Mouse (Mus musculus): Measurements from ENCODE around the gene Mt3. TPM values are rescaled to one million over a fixed set of nuclear protein-coding genes. Genes with fewer than 3 reads are reported as not detected.
"Not testable (repeated sequence)": the region's sequence is repeated elsewhere in the genome, so short reads cannot be mapped to it uniquely, and the experiment has no call there.

Mt3 gene
- polyA plus RNA-seq, 1 experiment from 2014 or later: 14.1 TPM

DNA sequence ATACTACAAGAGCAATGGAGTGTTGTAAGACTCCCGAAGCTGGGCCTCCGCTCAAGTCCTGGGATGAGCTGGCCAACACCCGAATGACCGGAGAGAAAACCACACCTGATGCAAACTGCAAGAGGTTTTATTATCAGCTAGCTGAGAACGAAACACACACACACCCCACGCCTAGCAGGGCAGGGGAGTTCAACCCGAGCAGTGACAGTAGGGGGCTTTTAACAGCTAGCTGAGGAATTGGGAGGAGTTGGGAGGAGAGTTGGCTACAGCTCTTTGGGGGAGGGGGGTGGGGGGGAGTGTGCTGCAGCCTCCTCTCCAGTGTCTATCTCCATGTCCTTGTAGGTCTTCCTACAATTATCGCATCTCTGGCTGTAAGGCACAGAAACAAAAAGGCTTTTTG lies 13.4 kb downstream of the Mt3 start:
- H3K4me2 ChIP-seq (ENCODE audit: low read depth, low read length); H3K4me1 ChIP-seq (ENCODE audit: control insufficient read depth, insufficient read depth, low read length); H3K4me3 ChIP-seq (ENCODE audit: low read depth, low read length); H3K36me3 ChIP-seq (ENCODE audit: control insufficient read depth, insufficient read depth, low read length); ATAC-seq (ENCODE audit: low read depth); DNase-seq (ENCODE audit: low spot score); H3K27ac ChIP-seq (replicated peaks; ENCODE audit: low read depth, low read length); H3K9me3 ChIP-seq (ENCODE audit: control insufficient read depth, low read length); H3K27me3 ChIP-seq (replicated peaks; ENCODE audit: control insufficient read depth, insufficient read depth, low read length); H3K9ac ChIP-seq (ENCODE audit: low read depth, low read length): not testable (repeated sequence)
- WGBS: 75% methylated on average over 8 of the region's 8 CpGs

DNA sequence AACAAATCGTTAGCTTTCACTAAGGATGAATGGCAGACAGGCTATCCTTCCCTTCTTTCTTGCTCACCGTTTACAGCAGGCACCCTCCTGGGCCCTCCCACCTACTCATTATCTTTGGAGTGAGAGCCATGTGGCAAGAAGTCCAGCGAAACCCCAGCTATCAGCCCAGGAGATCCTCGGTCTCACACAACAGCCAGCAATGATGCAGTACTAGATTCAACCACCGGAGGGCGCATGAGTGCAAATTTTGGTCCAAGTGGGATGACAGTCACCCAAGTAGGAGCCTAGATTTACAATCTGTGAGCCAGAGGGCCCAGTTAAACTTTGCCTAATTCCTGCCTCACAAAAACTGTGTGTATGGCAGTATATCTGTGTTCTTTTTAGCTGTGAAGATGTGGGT lies 14.8 kb downstream of the Mt3 start:
- DNase-seq (ENCODE audit: low spot score): peak; percentile 73
- 4% methylated on average over 6 of the region's 6 CpGs for WGBS
- peaks cover 19% of the 10 kb centered on the region for H3K27me3 ChIP-seq (replicated peaks; ENCODE audit: control insufficient read depth, insufficient read depth, low read length)
- ATAC-seq (ENCODE audit: low read depth): peak; percentile 77; the same call in 1 of the 2 replicates
- H3K4me2 ChIP-seq (ENCODE audit: low read depth, low read length): peak overlapping the region; percentile 30
- no peaks in the 10 kb centered on the region for H3K36me3 ChIP-seq (ENCODE audit: control insufficient read depth, insufficient read depth, low read length)
- H3K4me3 ChIP-seq (ENCODE audit: low read depth, low read length): no peak overlapping the region
- H3K9ac ChIP-seq (ENCODE audit: low read depth, low read length): 0 out of 2 replicates have a peak overlapping the region, but pooled peaks have one; percentile 38
- H3K27ac ChIP-seq (replicated peaks; ENCODE audit: low read depth, low read length): no peak overlapping the region
- H3K4me1 ChIP-seq (ENCODE audit: control insufficient read depth, insufficient read depth, low read length): no peaks in the 10 kb centered on the region
- no peaks in the 10 kb centered on the region for H3K9me3 ChIP-seq (ENCODE audit: control insufficient read depth, low read length)

GRCm38 (mm10) chr8:94169547-94169946 lies 17.1 kb downstream of the Mt3 start:
- DNase-seq (ENCODE audit: low spot score): no peak
- Histone ChIP-seq H3K4me1 (ENCODE audit: control insufficient read depth, insufficient read depth, low read length) (no peaks in the 10 kb centered on the region; the same call in 1 of the 2 replicates), H3K27ac (replicated peaks; ENCODE audit: low read depth, low read length) (no peak overlapping the region), H3K27me3 (replicated peaks; ENCODE audit: control insufficient read depth, insufficient read depth, low read length) (peaks cover 42% of the 10 kb centered on the region), H3K36me3 (ENCODE audit: control insufficient read depth, insufficient read depth, low read length) (no peaks in the 10 kb centered on the region), H3K9ac (ENCODE audit: low read depth, low read length) (no peak overlapping the region), H3K4me2 (ENCODE audit: low read depth, low read length) (no peak overlapping the region), H3K4me3 (ENCODE audit: low read depth, low read length) (no peak overlapping the region), H3K9me3 (ENCODE audit: control insufficient read depth, low read length) (no peaks in the 10 kb centered on the region)
- no peak for ATAC-seq (ENCODE audit: low read depth)
- 83% methylated on average over 5 of the region's 5 CpGs for WGBS

DNA sequence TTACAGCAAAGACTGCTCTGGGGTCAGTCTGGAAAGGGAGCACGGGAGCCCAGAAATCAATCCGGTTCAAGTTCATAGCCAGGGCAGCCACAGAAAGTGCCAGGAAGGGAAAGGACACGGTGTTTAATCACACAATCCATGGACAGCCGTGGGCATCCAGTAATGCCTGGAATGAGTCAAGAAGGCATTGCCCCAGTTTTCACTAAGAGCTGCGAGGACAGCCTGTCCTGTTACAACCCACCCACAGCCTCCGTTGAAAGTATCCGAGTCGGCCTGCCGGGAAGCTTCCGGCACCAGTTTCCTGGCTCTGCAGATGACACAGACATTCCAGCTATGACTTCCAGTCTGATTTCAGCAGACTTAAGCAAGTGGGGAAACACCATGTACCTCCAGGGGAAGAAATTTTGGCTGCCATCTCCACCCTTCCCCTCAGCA lies 18.9 kb downstream of the Mt3 start:
- Histone ChIP-seq H3K4me2 (ENCODE audit: low read depth, low read length) (peak overlapping the region; percentile 91), H3K27me3 (replicated peaks; ENCODE audit: control insufficient read depth, insufficient read depth, low read length) (peaks cover 58% of the 10 kb centered on the region), H3K4me3 (ENCODE audit: low read depth, low read length) (peak overlapping the region; percentile 47), H3K9ac (ENCODE audit: low read depth, low read length) (no peak overlapping the region), H3K27ac (replicated peaks; ENCODE audit: low read depth, low read length) (no peak overlapping the region), H3K4me1 (ENCODE audit: control insufficient read depth, insufficient read depth, low read length) (no peaks in the 10 kb centered on the region; the same call in 1 of the 2 replicates), H3K36me3 (ENCODE audit: control insufficient read depth, insufficient read depth, low read length) (no peaks in the 10 kb centered on the region), H3K9me3 (ENCODE audit: control insufficient read depth, low read length) (no peaks in the 10 kb centered on the region)
- ATAC-seq (ENCODE audit: low read depth): no peak
- DNase-seq (ENCODE audit: low spot score): no peak
- 32% methylated on average over 10 of the region's 10 CpGs for WGBS

- ATAC-seq (ENCODE audit: low read depth) (peak; percentile 81), DNase-seq (ENCODE audit: low spot score) (peak; percentile 58)
- Histone ChIP-seq H3K4me3 (ENCODE audit: low read depth, low read length) (peak within 1 kb of the TSS; percentile 47), H3K36me3 (ENCODE audit: control insufficient read depth, insufficient read depth, low read length) (no peaks in the 10 kb centered on the region), H3K27ac (replicated peaks; ENCODE audit: low read depth, low read length) (no peak within 1 kb of the TSS), H3K27me3 (replicated peaks; ENCODE audit: control insufficient read depth, insufficient read depth, low read length) (peaks cover 64% of the 10 kb centered on the region), H3K9me3 (ENCODE audit: control insufficient read depth, low read length) (no peaks in the 10 kb centered on the region), H3K4me2 (ENCODE audit: low read depth, low read length) (peak within 1 kb of the TSS; percentile 91), H3K4me1 (ENCODE audit: control insufficient read depth, insufficient read depth, low read length) (no peaks in the 10 kb centered on the region; the same call in 1 of the 2 replicates), H3K9ac (ENCODE audit: low read depth, low read length) (peak within 1 kb of the TSS; percentile 41; the same call in 1 of the 2 replicates)
- 3% methylated on average over 25 of the region's 56 CpGs for WGBS
These were observed 19.8 kb downstream of the Mt3 start, which contains the start of gene Mt2 for GRCm38 (mm10) chr8:94172075-94172808. Gene Mt2, plus strand, starts transcription at chr8:94172664.

GRCm38 (mm10) chr8:94172809-94173732 lies 20.7 kb downstream of the Mt3 start:
- WGBS: under 1% methylated on average over 39 of the region's 39 CpGs
- Histone ChIP-seq H3K4me1 (ENCODE audit: control insufficient read depth, insufficient read depth, low read length) (no peaks in the 10 kb centered on the region; the same call in 1 of the 2 replicates), H3K27ac (replicated peaks; ENCODE audit: low read depth, low read length) (no peak overlapping the region), H3K9ac (ENCODE audit: low read depth, low read length) (peak overlapping the region; percentile 41; the same call in 1 of the 2 replicates), H3K36me3 (ENCODE audit: control insufficient read depth, insufficient read depth, low read length) (no peaks in the 10 kb centered on the region), H3K4me3 (ENCODE audit: low read depth, low read length) (peak overlapping the region; percentile 47), H3K27me3 (replicated peaks; ENCODE audit: control insufficient read depth, insufficient read depth, low read length) (peaks cover 69% of the 10 kb centered on the region), H3K9me3 (ENCODE audit: control insufficient read depth, low read length) (no peaks in the 10 kb centered on the region), H3K4me2 (ENCODE audit: low read depth, low read length) (peak overlapping the region; percentile 91)
- ATAC-seq (ENCODE audit: low read depth): peak; percentile 42
- no peak for DNase-seq (ENCODE audit: low spot score)

DNA sequence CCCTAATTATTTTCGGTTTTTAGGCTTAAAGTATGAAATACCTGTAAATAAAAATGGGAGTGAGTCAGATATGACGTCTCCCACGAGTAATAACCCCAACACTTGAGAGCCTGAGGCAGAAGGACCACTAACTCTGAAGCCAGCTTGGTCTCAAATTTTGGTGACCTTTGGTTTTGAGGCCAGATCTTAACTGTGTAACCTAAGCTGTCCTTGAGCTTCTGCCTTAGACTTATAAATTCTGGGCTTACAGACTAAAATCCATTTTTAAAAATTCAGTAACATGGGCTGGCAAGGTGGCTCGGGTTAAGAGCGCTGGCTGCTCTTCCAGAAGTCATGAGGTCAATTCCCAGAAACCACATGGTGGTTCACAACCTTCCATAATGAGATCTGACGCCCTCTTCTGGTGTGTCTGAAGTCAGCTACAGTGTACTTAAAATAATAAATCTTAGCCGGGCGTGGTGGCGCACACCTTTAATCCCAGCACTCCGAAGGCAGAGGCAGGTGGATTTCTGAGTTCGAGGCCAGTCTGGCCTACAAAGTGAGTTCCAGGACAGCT lies 21.5 kb downstream of the Mt3 start:
- Histone ChIP-seq H3K36me3 (ENCODE audit: control insufficient read depth, insufficient read depth, low read length) (no peaks in the 10 kb centered on the region), H3K27ac (replicated peaks; ENCODE audit: low read depth, low read length) (no peak overlapping the region), H3K9ac (ENCODE audit: low read depth, low read length) (no peak overlapping the region), H3K4me2 (ENCODE audit: low read depth, low read length) (peak overlapping the region; percentile 91; the same call in 1 of the 2 replicates), H3K9me3 (ENCODE audit: control insufficient read depth, low read length) (no peaks in the 10 kb centered on the region), H3K4me3 (ENCODE audit: low read depth, low read length) (no peak overlapping the region), H3K4me1 (ENCODE audit: control insufficient read depth, insufficient read depth, low read length) (no peaks in the 10 kb centered on the region; the same call in 1 of the 2 replicates), H3K27me3 (replicated peaks; ENCODE audit: control insufficient read depth, insufficient read depth, low read length) (peaks cover 77% of the 10 kb centered on the region)
- DNase-seq (ENCODE audit: low spot score): no peak
- WGBS: 51% methylated on average over 11 of the region's 11 CpGs
- no peak for ATAC-seq (ENCODE audit: low read depth)

GRCm38 (mm10) chr8:94174619-94175213 lies 22.3 kb downstream of the Mt3 start:
- Histone ChIP-seq H3K36me3 (ENCODE audit: control insufficient read depth, insufficient read depth, low read length) (no peaks in the 10 kb centered on the region), H3K4me2 (ENCODE audit: low read depth, low read length) (no peak overlapping the region), H3K9ac (ENCODE audit: low read depth, low read length) (no peak overlapping the region), H3K27me3 (replicated peaks; ENCODE audit: control insufficient read depth, insufficient read depth, low read length) (peaks cover 85% of the 10 kb centered on the region), H3K4me1 (ENCODE audit: control insufficient read depth, insufficient read depth, low read length) (no peaks in the 10 kb centered on the region; the same call in 1 of the 2 replicates), H3K27ac (replicated peaks; ENCODE audit: low read depth, low read length) (no peak overlapping the region), H3K4me3 (ENCODE audit: low read depth, low read length) (no peak overlapping the region), H3K9me3 (ENCODE audit: control insufficient read depth, low read length) (no peaks in the 10 kb centered on the region)
- WGBS: 21% methylated on average over 7 of the region's 7 CpGs
- ATAC-seq (ENCODE audit: low read depth): no peak
- no peak for DNase-seq (ENCODE audit: low spot score)

Data from embryonic facial prominence, embryonic 14.5 days (tissue).